Mouse (Mus musculus): ENCODE data around the gene Gm20696. TPM values are rescaled to one million over a fixed set of nuclear protein-coding genes. Genes with fewer than 3 reads are reported as not detected.
A peak's percentile ranks its signal among the peaks of the same experiment; 100 is the strongest.

Gene Gm20696
- 1 to 10 TPM; 9.0 to 9.2 TPM for total RNA-seq (2021)
- long read RNA-seq, experiment 1, partial matches to known transcripts = 0 of 6 reads
- long read RNA-seq, experiment 1, other reads (novel, unspliced or antisense) = 6 of 6 reads
- long read RNA-seq, experiment 2, partial matches to known transcripts = 0 of 3 reads
- long read RNA-seq, experiment 2, other reads (novel, unspliced or antisense) = 3 of 3 reads

GRCm38 (mm10) chr6:99666318-99667171, at the start of gene Gm20696, which contains the start of gene Eif4e3:
TSS of gene Gm20696 (minus strand) at chr6:99666797.
TSS of gene Eif4e3 (minus strand) at chr6:99666771.
- TF ChIP-seq CTCF (IDR thresholded peaks at IDR 0.05) = no peak
- intact Hi-C loops (cut with DNase I) = loop anchor here (2.0 kb wide), 1 partner anchor 26 kb away; the partner anchor contains the start of gene Gpr27
- Histone ChIP-seq H3K4me3 (peak within 1 kb of the TSS; percentile 85), H3K27ac (peak within 1 kb of the TSS; percentile 54)
- DNase-seq (ENCODE audit: extremely low spot score in 1 of 2, low spot score in 2 of 2) = peak in 1 of 2 experiments; percentile 31

- no peak for TF ChIP-seq CTCF (IDR thresholded peaks at IDR 0.05)
- DNase-seq (ENCODE audit: extremely low spot score in 1 of 2, low spot score in 2 of 2) = no peak
- intact Hi-C loops (cut with DNase I) = no loop called here
- no peak overlapping the region for H3K27ac ChIP-seq
- no peak overlapping the region for H3K4me3 ChIP-seq
Observed at GRCm38 (mm10) chr6:99715913-99716312, 49.3 kb upstream of the Gm20696 start.

GRCm38 (mm10) chr6:99715191-99715590, 48.6 kb upstream of the Gm20696 start:
- no peak for TF ChIP-seq CTCF (IDR thresholded peaks at IDR 0.05)
- intact Hi-C loops (cut with DNase I) = no loop called here
- no peak for DNase-seq (ENCODE audit: extremely low spot score in 1 of 2, low spot score in 2 of 2)
- no peak overlapping the region for H3K4me3 ChIP-seq
- H3K27ac ChIP-seq = no peak overlapping the region

GRCm38 (mm10) chr6:99713256-99713655, 46.7 kb upstream of the Gm20696 start:
- H3K27ac ChIP-seq = no peak overlapping the region
- no peak for DNase-seq (ENCODE audit: extremely low spot score in 1 of 2, low spot score in 2 of 2)
- no peak for TF ChIP-seq CTCF (IDR thresholded peaks at IDR 0.05)
- intact Hi-C loops (cut with DNase I) = no loop called here
- no peak overlapping the region for H3K4me3 ChIP-seq

- no peak overlapping the region for H3K27ac ChIP-seq
- no peak overlapping the region for H3K4me3 ChIP-seq
- intact Hi-C loops (cut with DNase I) = no loop called here
Observed at GRCm38 (mm10) chr6:99711576-99712101, 45.0 kb upstream of the Gm20696 start.

GRCm38 (mm10) chr6:99700484-99700883, 33.9 kb upstream of the Gm20696 start:
- no peak overlapping the region for H3K27ac ChIP-seq
- DNase-seq (ENCODE audit: extremely low spot score in 1 of 2, low spot score in 2 of 2) = no peak
- no peak overlapping the region for H3K4me3 ChIP-seq
- no peak for TF ChIP-seq CTCF (IDR thresholded peaks at IDR 0.05)
- intact Hi-C loops (cut with DNase I) = no loop called here

More at GRCm38 (mm10) chr6:99711576-99712101, 45.0 kb upstream of the Gm20696 start:
- no peak for TF ChIP-seq CTCF (IDR thresholded peaks at IDR 0.05)
- DNase-seq (ENCODE audit: extremely low spot score in 1 of 2, low spot score in 2 of 2) = no peak

- Histone ChIP-seq H3K27ac (peak overlapping the region; percentile 78; the same call in 1 of the 2 replicates), H3K4me3 (peak overlapping the region; percentile 68)
- DNase-seq (ENCODE audit: extremely low spot score in 1 of 2, low spot score in 2 of 2) = peak; percentile 31 to 45
- intact Hi-C loops (cut with DNase I) = loop anchor here (2.0 to 10.0 kb wide), 3 partner anchors 26 to 1139 kb away; partner anchors contain the start of genes Eif4e3, Gm20696, Ppp4r2 and Rybp
- no peak for TF ChIP-seq CTCF (IDR thresholded peaks at IDR 0.05)
Observed at GRCm38 (mm10) chr6:99692916-99693841, 26.6 kb upstream of the Gm20696 start.

GRCm38 (mm10) chr6:99692206-99692915, 25.8 kb upstream of the Gm20696 start, which contains the start of gene Gpr27:
TSS of gene Gpr27 (plus strand) at chr6:99692679.
- Histone ChIP-seq H3K27ac (peak within 1 kb of the TSS; percentile 78), H3K4me3 (peak within 1 kb of the TSS; percentile 68)
- intact Hi-C loops (cut with DNase I) = loop anchor here (2.0 to 10.0 kb wide), 3 partner anchors 26 to 1140 kb away; partner anchors contain the start of genes Eif4e3, Gm20696, Ppp4r2 and Rybp
- no peak for TF ChIP-seq CTCF (IDR thresholded peaks at IDR 0.05)
- DNase-seq (ENCODE audit: extremely low spot score in 1 of 2, low spot score in 2 of 2) = peak; percentile 61 to 65

- Histone ChIP-seq H3K4me3 (peak overlapping the region; percentile 68), H3K27ac (peak overlapping the region; percentile 76)
- no peak for DNase-seq (ENCODE audit: extremely low spot score in 1 of 2, low spot score in 2 of 2)
- intact Hi-C loops (cut with DNase I) = loop anchor here (2.0 to 10.0 kb wide), 3 partner anchors 25 to 1141 kb away; partner anchors contain the start of genes Eif4e3, Gm20696, Ppp4r2 and Rybp
- no peak for TF ChIP-seq CTCF (IDR thresholded peaks at IDR 0.05)
Observed at GRCm38 (mm10) chr6:99691666-99692205, 25.1 kb upstream of the Gm20696 start.

- no peak for TF ChIP-seq CTCF (IDR thresholded peaks at IDR 0.05)
- no peak overlapping the region for H3K4me3 ChIP-seq
- no peak overlapping the region for H3K27ac ChIP-seq
- intact Hi-C loops (cut with DNase I) = no loop called here
- DNase-seq (ENCODE audit: extremely low spot score in 1 of 2, low spot score in 2 of 2) = no peak
Observed at GRCm38 (mm10) chr6:99688513-99688912, 21.9 kb upstream of the Gm20696 start.

Measured in left cerebral cortex, adult 2 months (tissue).